Mouse (Mus musculus) stomach, postnatal 0 days (tissue): ENCODE data around the gene Togaram2.

Source experiments
- CTCF ChIP-seq: IDR thresholded peaks from 2 replicates; pipeline ENCODE4 v1.5.1; 2016; ENCODE audit warnings: antibody characterized with exemption, low read depth, mild to moderate bottlenecking, moderate library complexity
- EP300 ChIP-seq: optimal IDR thresholded peaks from 2 replicates; pipeline ENCODE3; 2016; ENCODE audit warnings: antibody characterized with exemption

DNA sequence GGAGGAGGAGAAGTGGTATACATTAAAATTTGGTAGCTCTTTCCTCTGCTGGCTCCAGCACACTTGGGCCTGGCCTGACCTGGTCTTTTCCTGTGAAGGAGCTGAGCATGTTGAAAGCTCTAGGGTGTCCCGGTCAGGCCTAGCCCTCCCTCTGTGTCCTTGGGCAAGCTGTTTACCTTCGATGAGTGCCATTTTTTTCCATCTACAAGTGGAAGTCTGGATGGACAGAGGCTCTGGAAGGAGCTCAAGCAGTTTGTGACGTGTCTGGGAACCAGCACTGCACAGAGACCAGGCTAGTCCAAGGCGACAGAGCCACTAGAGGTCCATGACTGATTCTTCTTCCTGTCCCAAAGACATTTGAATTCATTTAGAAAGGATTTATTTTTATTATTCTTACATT is 7.9 kb upstream of the Togaram2 start:
- TF ChIP-seq CTCF (no peak), EP300 (no peak)
